Mouse (Mus musculus) MEL-GATA-1-ER (cell line): Measurements from ENCODE around the gene Lyve1.
A peak's percentile ranks its signal among the peaks of the same experiment; 100 is the strongest.

Experiments used
- DNase-seq: peaks from one replicate; pipeline ENCODE4 v3.0.0-alpha.2; 2012; ENCODE audit warnings: low read depth; ENCODE audit errors: extremely low read depth

Lyve1 gene

GRCm38 (mm10) chr7:110854519-110854918 is 8.5 kb downstream of the Lyve1 start:
- no peak for DNase-seq

GRCm38 (mm10) chr7:110853611-110854010 is 9.4 kb downstream of the Lyve1 start:
- no peak for DNase-seq

DNA sequence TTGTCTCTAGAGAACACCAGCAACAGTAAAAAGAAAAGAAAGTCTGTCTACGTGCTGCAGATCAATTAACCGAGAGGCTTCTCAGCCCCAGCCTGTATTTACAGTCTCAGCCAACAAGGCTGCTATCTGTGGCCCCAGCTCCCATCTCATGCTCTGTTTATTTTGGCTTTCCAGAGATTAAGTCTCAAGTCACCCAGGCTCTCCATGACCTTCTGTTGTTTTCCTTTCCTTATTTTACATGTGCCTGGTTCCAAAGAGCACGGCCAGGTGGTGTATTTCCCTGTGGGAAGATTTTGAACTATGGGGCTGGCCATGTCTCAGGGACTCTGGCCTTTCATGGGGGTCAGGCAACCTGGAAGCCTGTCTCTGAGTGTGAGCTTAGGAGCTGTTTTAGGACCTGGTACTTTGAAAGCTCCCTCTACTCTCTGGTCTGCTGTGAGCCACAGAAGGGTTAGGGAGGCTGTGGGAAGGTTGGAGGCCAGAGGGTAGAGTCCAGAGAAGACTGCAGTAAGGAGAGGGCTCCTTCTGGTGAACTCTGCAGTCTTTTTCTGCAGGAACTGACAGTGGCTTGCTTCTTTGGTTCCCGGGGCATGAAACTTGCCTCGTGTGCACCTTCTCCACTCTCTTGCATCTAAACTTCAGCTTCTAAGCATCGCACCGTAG is 11.4 kb downstream of the Lyve1 start:
- DNase-seq = no peak

- DNase-seq = no peak
Observed at GRCm38 (mm10) chr7:110848371-110848770, 14.7 kb downstream of the Lyve1 start.

DNA sequence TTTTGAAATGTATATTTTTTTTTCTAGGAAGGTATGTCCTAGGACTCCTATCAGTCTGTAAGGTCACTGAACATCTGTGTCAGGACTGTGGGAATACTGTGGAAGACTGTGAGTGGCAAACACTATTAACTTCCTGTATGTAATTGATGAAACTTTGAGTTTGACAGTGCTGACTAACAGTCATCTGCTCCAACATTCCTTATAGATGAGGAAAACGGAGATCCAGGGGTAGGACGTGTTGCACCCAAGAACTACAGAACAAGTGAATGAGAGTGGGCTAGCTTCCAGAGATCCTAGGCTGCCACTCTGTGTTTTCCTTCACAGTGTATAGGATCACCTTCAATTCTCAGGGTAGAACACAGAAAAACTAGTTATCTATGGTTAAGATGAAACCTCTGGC is 15.7 kb downstream of the Lyve1 start:
- no peak for DNase-seq

- DNase-seq = peak; percentile 79
Observed at GRCm38 (mm10) chr7:110843916-110844874, 18.8 kb downstream of the Lyve1 start, which contains the start of gene Rnf141. Rnf141 (minus strand) TSS chr7:110844457.

DNA sequence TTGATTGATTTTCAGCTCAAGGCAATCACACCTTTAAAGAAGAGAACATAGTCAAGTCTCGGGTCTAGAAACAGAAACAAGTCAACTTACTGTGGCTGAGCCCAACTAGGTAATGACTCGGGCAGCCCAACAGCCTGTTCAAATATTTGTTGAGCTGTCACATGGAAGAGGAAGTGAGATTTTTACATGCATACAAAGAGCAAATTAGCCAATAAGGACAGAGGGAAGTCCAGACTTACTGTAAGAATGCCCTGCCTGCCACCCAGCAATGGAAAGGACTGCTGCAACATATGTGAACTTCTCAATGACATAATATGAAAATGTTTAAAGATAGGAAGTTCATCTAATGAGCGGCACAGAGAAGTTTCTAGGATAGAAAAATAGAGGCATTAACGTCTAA is 22.7 kb downstream of the Lyve1 start:
- DNase-seq = peak; percentile 59

- DNase-seq = no peak
Observed at GRCm38 (mm10) chr7:110834522-110834921, 28.5 kb downstream of the Lyve1 start.

DNA sequence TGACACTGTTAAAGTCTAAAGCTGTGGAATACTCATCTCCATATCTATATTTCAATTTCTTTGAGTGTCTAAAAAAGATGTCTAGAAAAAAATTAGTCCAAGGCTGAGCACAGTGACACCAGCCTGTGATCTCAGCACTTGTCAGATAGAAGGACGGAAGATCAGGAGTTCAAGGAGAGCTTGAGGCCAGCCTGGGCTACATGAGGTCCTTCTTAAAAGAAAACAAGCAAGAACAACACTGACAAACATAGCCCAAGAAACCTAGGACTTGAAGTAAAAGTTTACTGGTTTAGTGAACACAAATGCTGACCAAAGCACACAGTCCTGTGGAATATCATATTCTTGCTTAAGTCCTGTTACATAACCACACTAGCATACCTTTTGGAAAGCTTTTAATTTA is 29.0 kb downstream of the Lyve1 start:
- no peak for DNase-seq

DNA sequence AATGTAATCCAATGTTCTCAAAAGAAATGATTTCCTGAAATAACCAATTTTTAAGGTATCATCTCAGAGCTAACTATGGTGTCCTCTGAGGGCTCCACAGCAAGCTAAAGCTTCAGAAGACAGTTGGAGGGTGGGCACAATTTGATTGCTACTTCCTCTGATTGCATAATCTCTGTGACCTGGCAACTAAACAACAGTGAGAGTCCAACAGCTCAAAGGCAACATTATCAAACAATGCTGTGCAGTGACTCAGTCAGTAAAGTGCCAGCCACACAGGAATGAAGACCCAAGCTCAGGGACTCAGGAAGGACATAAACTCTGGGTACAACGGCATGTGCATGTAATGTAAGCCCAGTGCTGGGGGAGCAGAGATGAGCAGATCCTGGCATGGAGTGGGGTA is 30.0 kb downstream of the Lyve1 start:
- no peak for DNase-seq

- DNase-seq = no peak
Observed at GRCm38 (mm10) chr7:110823995-110824953, 38.8 kb downstream of the Lyve1 start.

DNA sequence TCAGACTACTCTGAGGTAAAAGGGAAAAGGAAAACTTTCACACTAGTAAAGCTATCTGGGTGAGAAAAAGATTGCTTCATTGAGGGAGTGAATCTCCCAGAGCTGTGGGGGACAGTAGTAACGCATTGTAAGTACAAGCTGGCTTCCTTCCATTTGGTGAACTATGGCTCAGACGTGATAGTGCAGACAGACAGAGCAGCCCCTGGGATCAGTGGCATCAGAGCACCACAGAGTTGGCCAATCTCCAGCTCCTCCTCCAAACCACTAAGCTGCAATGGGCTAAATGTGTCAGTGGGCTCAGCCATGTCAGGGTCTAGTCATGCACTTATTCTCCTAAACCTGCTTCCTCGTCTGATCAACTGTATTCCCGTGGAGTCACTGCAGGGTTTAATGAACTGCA is 39.4 kb downstream of the Lyve1 start:
- DNase-seq = peak; percentile 74

GRCm38 (mm10) chr7:110823076-110823475 is 40.0 kb downstream of the Lyve1 start:
- DNase-seq = no peak

- no peak for DNase-seq
Observed at GRCm38 (mm10) chr7:110822055-110822454, 41.0 kb downstream of the Lyve1 start.

- no peak for DNase-seq
Observed at GRCm38 (mm10) chr7:110821653-110822052, 41.4 kb downstream of the Lyve1 start.

DNA sequence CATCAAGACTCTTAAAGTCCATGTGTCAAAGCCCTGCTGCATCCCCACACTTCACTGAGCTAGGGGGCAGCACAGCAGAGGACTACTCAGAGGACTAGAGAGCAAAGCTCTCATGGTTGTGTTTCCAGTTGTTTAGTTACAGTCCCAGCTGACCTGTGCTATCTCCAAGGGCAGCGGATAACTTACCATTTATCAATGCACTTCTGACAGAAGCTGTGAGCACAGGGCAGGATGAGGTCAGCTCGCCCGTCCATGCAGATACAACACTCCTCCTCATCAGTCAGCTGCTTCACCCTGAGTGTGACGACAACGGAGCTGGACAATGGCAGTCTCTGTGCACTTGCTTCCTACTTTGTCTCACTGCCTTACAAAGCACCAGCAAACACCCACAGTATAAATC is 42.0 kb downstream of the Lyve1 start:
- no peak for DNase-seq

GRCm38 (mm10) chr7:110818787-110819350 is 44.2 kb downstream of the Lyve1 start:
- no peak for DNase-seq

GRCm38 (mm10) chr7:110818206-110818605 is 44.8 kb downstream of the Lyve1 start:
- no peak for DNase-seq

- DNase-seq = peak; percentile 56
Observed at GRCm38 (mm10) chr7:110816037-110816436, 47.0 kb downstream of the Lyve1 start.

DNA sequence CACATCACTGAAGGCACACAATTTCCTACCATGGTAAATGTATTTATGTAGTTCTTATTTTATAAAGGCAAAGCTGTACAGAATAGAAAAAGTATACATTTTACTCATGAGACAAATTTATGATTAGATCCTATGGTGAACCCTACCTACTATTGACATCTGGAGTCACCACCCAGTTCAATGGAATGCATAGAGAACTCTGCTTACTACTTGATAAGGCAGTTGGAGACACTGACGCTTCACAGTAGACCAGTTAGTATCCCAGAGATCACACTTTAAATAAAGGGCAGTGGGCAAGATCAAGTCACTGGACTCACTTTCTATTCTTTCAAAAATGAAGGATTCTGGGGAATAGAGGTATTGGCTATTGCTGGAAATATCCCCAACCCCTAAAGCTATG is 49.1 kb downstream of the Lyve1 start:
- DNase-seq = no peak

DNA sequence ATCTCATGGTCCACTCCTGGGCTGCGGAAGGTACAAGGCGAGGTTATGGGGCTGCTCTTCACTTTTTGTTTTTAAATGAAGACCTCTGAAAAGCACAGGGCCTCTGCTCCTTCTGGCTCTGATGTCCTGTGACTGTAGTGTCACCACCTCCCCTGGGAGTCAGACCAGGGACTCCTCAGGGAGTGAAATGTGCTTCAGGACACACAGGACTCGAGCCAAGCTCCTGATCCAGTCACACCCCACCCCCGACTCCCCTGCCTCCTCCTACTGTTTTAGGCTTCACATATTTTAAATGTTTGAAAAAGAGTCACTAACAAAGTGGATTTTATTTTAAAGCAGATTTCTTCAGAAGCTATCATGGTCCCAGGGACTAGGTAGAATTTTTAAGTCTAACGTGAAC is 51.5 kb downstream of the Lyve1 start:
- no peak for DNase-seq
